Mouse (Mus musculus): Measurements from ENCODE around the gene Dmgdh. TPM values are rescaled to one million over a fixed set of nuclear protein-coding genes. Genes with fewer than 3 reads are reported as not detected.

Gene Dmgdh
- total RNA-seq, 1 experiment, result 2.1 TPM

GRCm38 (mm10) chr13:93690821-93691220, 16.6 kb downstream of the Dmgdh start:
- Histone ChIP-seq H3K4me3 (ENCODE audit: insufficient read depth in 1 of 2, low read depth in 1 of 2, low read length in 2 of 2, poor library complexity in 1 of 2, severe bottlenecking in 1 of 2) (no peak overlapping the region), H3K36me3 (ENCODE audit: control insufficient read depth, insufficient read depth, low read length, poor library complexity, severe bottlenecking) (no peaks in the 10 kb centered on the region), H3K9me3 (ENCODE audit: control insufficient read depth, insufficient read depth, low read depth, low read length) (no peaks in the 10 kb centered on the region), H3K9ac (ENCODE audit: insufficient read depth, low read depth, low read length, poor library complexity, severe bottlenecking) (no peak overlapping the region), H3K4me1 (ENCODE audit: control insufficient read depth in 2 of 2, insufficient read depth in 2 of 2, low read length in 2 of 2, poor library complexity in 1 of 2) (peaks cover 0 to 5% of the 10 kb centered on the region in 2 experiments; a peak in 1 of 4 replicates), H3K27ac (ENCODE audit: insufficient read depth, low read depth, low read length, poor library complexity, severe bottlenecking) (no peak overlapping the region)
- no peak for DNase-seq (ENCODE audit: low read depth, low spot score)
- TF ChIP-seq ZC3H11A (IDR thresholded peaks at IDR 0.05; ENCODE audit: borderline replicate concordance, low read depth, low read length) (no peak), ZNF384 (IDR thresholded peaks at IDR 0.05; ENCODE audit: low read depth, low read length) (no peak), HCFC1 (IDR thresholded peaks at IDR 0.05; ENCODE audit: borderline replicate concordance, insufficient read depth, low read length) (no peak), CHD2 (IDR thresholded peaks at IDR 0.05; ENCODE audit: low read depth, low read length) (no peak), MAFK (IDR thresholded peaks at IDR 0.05; ENCODE audit: insufficient read depth, low read depth, low read length) (no peak)
- in situ Hi-C loops (cut with MboI; ENCODE audit: low sequenced_read_pairs in 2 of 2, unreplicated experiment in 2 of 2), result no loop called here

- no peak overlapping the region for H3K9ac ChIP-seq (ENCODE audit: insufficient read depth, low read depth, low read length, poor library complexity, severe bottlenecking)
- no peak for TF ChIP-seq HCFC1 (IDR thresholded peaks at IDR 0.05; ENCODE audit: borderline replicate concordance, insufficient read depth, low read length)
- TF ChIP-seq CHD2 (IDR thresholded peaks at IDR 0.05; ENCODE audit: low read depth, low read length), result no peak
- no peak for TF ChIP-seq ZNF384 (IDR thresholded peaks at IDR 0.05; ENCODE audit: low read depth, low read length)
- no peak for TF ChIP-seq ZC3H11A (IDR thresholded peaks at IDR 0.05; ENCODE audit: borderline replicate concordance, low read depth, low read length)
- H3K36me3 ChIP-seq (ENCODE audit: control insufficient read depth, insufficient read depth, low read length, poor library complexity, severe bottlenecking), result no peaks in the 10 kb centered on the region
- in situ Hi-C loops (cut with MboI; ENCODE audit: low sequenced_read_pairs in 2 of 2, unreplicated experiment in 2 of 2), result no loop called here
- H3K9me3 ChIP-seq (ENCODE audit: control insufficient read depth, insufficient read depth, low read depth, low read length), result no peaks in the 10 kb centered on the region
- no peak for DNase-seq (ENCODE audit: low read depth, low spot score)
- no peaks in the 10 kb centered on the region for H3K4me1 ChIP-seq (ENCODE audit: control insufficient read depth in 2 of 2, insufficient read depth in 2 of 2, low read length in 2 of 2, poor library complexity in 1 of 2)
- H3K27ac ChIP-seq (ENCODE audit: insufficient read depth, low read depth, low read length, poor library complexity, severe bottlenecking), result no peak overlapping the region
- no peak overlapping the region for H3K4me3 ChIP-seq (ENCODE audit: insufficient read depth in 1 of 2, low read depth in 1 of 2, low read length in 2 of 2, poor library complexity in 1 of 2, severe bottlenecking in 1 of 2)
Measured at GRCm38 (mm10) chr13:93698866-93699265, 24.6 kb downstream of the Dmgdh start.

GRCm38 (mm10) chr13:93705697-93706096, 31.5 kb downstream of the Dmgdh start:
- in situ Hi-C loops (cut with MboI; ENCODE audit: low sequenced_read_pairs in 2 of 2, unreplicated experiment in 2 of 2), result no loop called here
- no peak overlapping the region for H3K9ac ChIP-seq (ENCODE audit: insufficient read depth, low read depth, low read length, poor library complexity, severe bottlenecking)
- H3K36me3 ChIP-seq (ENCODE audit: control insufficient read depth, insufficient read depth, low read length, poor library complexity, severe bottlenecking), result no peaks in the 10 kb centered on the region
- no peaks in the 10 kb centered on the region for H3K9me3 ChIP-seq (ENCODE audit: control insufficient read depth, insufficient read depth, low read depth, low read length)
- H3K4me1 ChIP-seq (ENCODE audit: control insufficient read depth in 2 of 2, insufficient read depth in 2 of 2, low read length in 2 of 2, poor library complexity in 1 of 2), result no peaks in the 10 kb centered on the region
- no peak overlapping the region for H3K27ac ChIP-seq (ENCODE audit: insufficient read depth, low read depth, low read length, poor library complexity, severe bottlenecking)
- no peak overlapping the region for H3K4me3 ChIP-seq (ENCODE audit: insufficient read depth in 1 of 2, low read depth in 1 of 2, low read length in 2 of 2, poor library complexity in 1 of 2, severe bottlenecking in 1 of 2)
- TF ChIP-seq MAFK (IDR thresholded peaks at IDR 0.05; ENCODE audit: insufficient read depth, low read depth, low read length) (no peak), ZC3H11A (IDR thresholded peaks at IDR 0.05; ENCODE audit: borderline replicate concordance, low read depth, low read length) (no peak), ZNF384 (IDR thresholded peaks at IDR 0.05; ENCODE audit: low read depth, low read length) (no peak), HCFC1 (IDR thresholded peaks at IDR 0.05; ENCODE audit: borderline replicate concordance, insufficient read depth, low read length) (no peak)
- DNase-seq (ENCODE audit: low read depth, low spot score), result no peak

- TF ChIP-seq ZC3H11A (IDR thresholded peaks at IDR 0.05; ENCODE audit: borderline replicate concordance, low read depth, low read length), result no peak
- TF ChIP-seq HCFC1 (IDR thresholded peaks at IDR 0.05; ENCODE audit: borderline replicate concordance, insufficient read depth, low read length), result no peak
- TF ChIP-seq CHD2 (IDR thresholded peaks at IDR 0.05; ENCODE audit: low read depth, low read length), result no peak
- in situ Hi-C loops (cut with MboI; ENCODE audit: low sequenced_read_pairs in 2 of 2, unreplicated experiment in 2 of 2), result no loop called here
Measured at GRCm38 (mm10) chr13:93707271-93707670, 33.0 kb downstream of the Dmgdh start.

GRCm38 (mm10) chr13:93710325-93710724, 36.1 kb downstream of the Dmgdh start:
- Histone ChIP-seq H3K4me3 (ENCODE audit: insufficient read depth in 1 of 2, low read depth in 1 of 2, low read length in 2 of 2, poor library complexity in 1 of 2, severe bottlenecking in 1 of 2) (no peak overlapping the region), H3K4me1 (ENCODE audit: control insufficient read depth in 2 of 2, insufficient read depth in 2 of 2, low read length in 2 of 2, poor library complexity in 1 of 2) (no peaks in the 10 kb centered on the region), H3K36me3 (ENCODE audit: control insufficient read depth, insufficient read depth, low read length, poor library complexity, severe bottlenecking) (no peaks in the 10 kb centered on the region), H3K9ac (ENCODE audit: insufficient read depth, low read depth, low read length, poor library complexity, severe bottlenecking) (no peak overlapping the region), H3K9me3 (ENCODE audit: control insufficient read depth, insufficient read depth, low read depth, low read length) (no peaks in the 10 kb centered on the region), H3K27ac (ENCODE audit: insufficient read depth, low read depth, low read length, poor library complexity, severe bottlenecking) (no peak overlapping the region)
- TF ChIP-seq ZC3H11A (IDR thresholded peaks at IDR 0.05; ENCODE audit: borderline replicate concordance, low read depth, low read length), result no peak
- TF ChIP-seq CHD2 (IDR thresholded peaks at IDR 0.05; ENCODE audit: low read depth, low read length), result no peak
- TF ChIP-seq ZNF384 (IDR thresholded peaks at IDR 0.05; ENCODE audit: low read depth, low read length), result no peak
- no peak for TF ChIP-seq HCFC1 (IDR thresholded peaks at IDR 0.05; ENCODE audit: borderline replicate concordance, insufficient read depth, low read length)
- no peak for TF ChIP-seq MAFK (IDR thresholded peaks at IDR 0.05; ENCODE audit: insufficient read depth, low read depth, low read length)
- no peak for DNase-seq (ENCODE audit: low read depth, low spot score)
- in situ Hi-C loops (cut with MboI; ENCODE audit: low sequenced_read_pairs in 2 of 2, unreplicated experiment in 2 of 2), result no loop called here

More at GRCm38 (mm10) chr13:93707271-93707670, 33.0 kb downstream of the Dmgdh start:
- no peak for DNase-seq (ENCODE audit: low read depth, low spot score)
- Histone ChIP-seq H3K9ac (ENCODE audit: insufficient read depth, low read depth, low read length, poor library complexity, severe bottlenecking) (no peak overlapping the region), H3K9me3 (ENCODE audit: control insufficient read depth, insufficient read depth, low read depth, low read length) (no peaks in the 10 kb centered on the region), H3K4me3 (ENCODE audit: insufficient read depth in 1 of 2, low read depth in 1 of 2, low read length in 2 of 2, poor library complexity in 1 of 2, severe bottlenecking in 1 of 2) (no peak overlapping the region), H3K27ac (ENCODE audit: insufficient read depth, low read depth, low read length, poor library complexity, severe bottlenecking) (no peak overlapping the region), H3K4me1 (ENCODE audit: control insufficient read depth in 2 of 2, insufficient read depth in 2 of 2, low read length in 2 of 2, poor library complexity in 1 of 2) (no peaks in the 10 kb centered on the region), H3K36me3 (ENCODE audit: control insufficient read depth, insufficient read depth, low read length, poor library complexity, severe bottlenecking) (no peaks in the 10 kb centered on the region)
